Mouse (Mus musculus): ENCODE measurements around the gene Gm6096. TPM values are rescaled to one million over a fixed set of nuclear protein-coding genes. Genes with fewer than 3 reads are reported as not detected.

Gene Gm6096
- total RNA-seq, 4 experiments from 2014 or later: not detected

GRCm38 (mm10) chr7:34234610-34235561, 16.0 kb upstream of the Gm6096 start:
- no peak for DNase-seq (ENCODE audit: low spot score in 2 of 2)

- no peak for DNase-seq (ENCODE audit: low spot score in 2 of 2)
Measured at GRCm38 (mm10) chr7:34235602-34236001, 15.2 kb upstream of the Gm6096 start.

- no peak for DNase-seq (ENCODE audit: low spot score in 2 of 2)
Measured at GRCm38 (mm10) chr7:34238086-34238485, 12.8 kb upstream of the Gm6096 start.

- peak in 1 of 2 experiments; percentile 44 for DNase-seq (ENCODE audit: low spot score in 2 of 2)
Measured at GRCm38 (mm10) chr7:34242176-34242575, 8.7 kb upstream of the Gm6096 start.

- no peak for DNase-seq (ENCODE audit: low spot score in 2 of 2)
Measured at GRCm38 (mm10) chr7:34246870-34247499, 3.9 kb upstream of the Gm6096 start.

- no peak for DNase-seq (ENCODE audit: low spot score in 2 of 2)
Measured at GRCm38 (mm10) chr7:34252030-34252429, 1.2 kb downstream of the Gm6096 start.

GRCm38 (mm10) chr7:34255137-34255536, 4.3 kb downstream of the Gm6096 start:
- DNase-seq (ENCODE audit: low spot score in 2 of 2): no peak

- DNase-seq (ENCODE audit: low spot score in 2 of 2): no peak
Measured at GRCm38 (mm10) chr7:34255916-34256315, 5.1 kb downstream of the Gm6096 start.

- no peak for DNase-seq (ENCODE audit: low spot score in 2 of 2)
Measured at GRCm38 (mm10) chr7:34257279-34257678, 6.4 kb downstream of the Gm6096 start.

- DNase-seq (ENCODE audit: low spot score in 2 of 2): no peak
Measured at GRCm38 (mm10) chr7:34258407-34258806, 7.6 kb downstream of the Gm6096 start.

GRCm38 (mm10) chr7:34263437-34263836, 12.6 kb downstream of the Gm6096 start:
- no peak for DNase-seq (ENCODE audit: low spot score in 2 of 2)

GRCm38 (mm10) chr7:34265876-34266346, 15.1 kb downstream of the Gm6096 start:
- peak; percentile 53 to 68 for DNase-seq (ENCODE audit: low spot score in 2 of 2)

- DNase-seq (ENCODE audit: low spot score in 2 of 2): no peak
Measured at GRCm38 (mm10) chr7:34266421-34266820, 15.6 kb downstream of the Gm6096 start.

- DNase-seq (ENCODE audit: low spot score in 2 of 2): no peak
Measured at GRCm38 (mm10) chr7:34268463-34268862, 17.6 kb downstream of the Gm6096 start.

- DNase-seq (ENCODE audit: low spot score in 2 of 2): no peak
Measured at GRCm38 (mm10) chr7:34272465-34272864, 21.6 kb downstream of the Gm6096 start.

GRCm38 (mm10) chr7:34276066-34276465, 25.2 kb downstream of the Gm6096 start:
- DNase-seq (ENCODE audit: low spot score in 2 of 2): no peak

- no peak for DNase-seq (ENCODE audit: low spot score in 2 of 2)
Measured at GRCm38 (mm10) chr7:34277656-34278055, 26.8 kb downstream of the Gm6096 start.

- no peak for DNase-seq (ENCODE audit: low spot score in 2 of 2)
Measured at GRCm38 (mm10) chr7:34290450-34291151, 39.8 kb downstream of the Gm6096 start.

- DNase-seq (ENCODE audit: low spot score in 2 of 2): no peak
Measured at GRCm38 (mm10) chr7:34291265-34291664, 40.4 kb downstream of the Gm6096 start.

GRCm38 (mm10) chr7:34292633-34293032, 41.8 kb downstream of the Gm6096 start:
- no peak for DNase-seq (ENCODE audit: low spot score in 2 of 2)

GRCm38 (mm10) chr7:34296124-34296523, 45.3 kb downstream of the Gm6096 start:
- no peak for DNase-seq (ENCODE audit: low spot score in 2 of 2)

- no peak for DNase-seq (ENCODE audit: low spot score in 2 of 2)
Measured at GRCm38 (mm10) chr7:34298818-34299217, 48.0 kb downstream of the Gm6096 start.
